Mouse (Mus musculus): ENCODE results near the gene Fat2. TPM values are rescaled to one million over a fixed set of nuclear protein-coding genes. Genes with fewer than 3 reads are reported as not detected.

The Fat2 gene
- polyA plus RNA-seq, 1 experiment from 2014 or later = not detected

DNA sequence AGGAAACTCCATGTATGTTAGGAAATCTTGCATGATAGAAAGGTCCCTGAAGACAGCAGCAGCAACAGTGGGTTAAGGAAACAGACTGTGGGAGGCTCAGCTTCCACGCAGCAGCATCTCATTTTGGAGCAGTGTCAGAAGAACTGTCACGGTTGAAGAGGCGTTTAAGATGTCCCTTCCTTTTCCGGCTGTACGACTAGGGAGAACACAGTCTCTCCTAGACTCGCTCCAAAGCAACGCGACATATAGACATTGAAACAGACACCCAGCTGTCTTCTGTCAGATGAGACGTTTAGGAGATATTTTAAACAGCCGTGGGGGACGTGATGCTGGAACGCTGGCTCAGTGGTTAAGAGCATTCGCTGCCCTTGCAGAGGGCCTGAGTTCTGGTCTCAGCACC lies 119.5 kb downstream of the Fat2 start:
- H3K27ac ChIP-seq (ENCODE audit: low read length) = peak overlapping the region; percentile 28; the same call in 1 of the 2 replicates
- 79% methylated on average over 13 of the region's 13 CpGs for WGBS (ENCODE audit: insufficient replicate concordance)
- H3K9ac ChIP-seq (ENCODE audit: low read depth, low read length) = no peak overlapping the region
- no peak for ATAC-seq (ENCODE audit: low read depth)
- H3K36me3 ChIP-seq (ENCODE audit: control insufficient read depth, insufficient read depth) = no peaks in the 10 kb centered on the region
- H3K4me1 ChIP-seq (ENCODE audit: control insufficient read depth, low read depth, low read length) = peaks cover 10% of the 10 kb centered on the region
- H3K4me3 ChIP-seq (ENCODE audit: low read depth, low read length) = no peak overlapping the region
- no peaks in the 10 kb centered on the region for H3K9me3 ChIP-seq (replicated peaks; ENCODE audit: control insufficient read depth, low read length)
- no peak overlapping the region for H3K4me2 ChIP-seq (ENCODE audit: low read depth, low read length)
- no peaks in the 10 kb centered on the region for H3K27me3 ChIP-seq (ENCODE audit: control insufficient read depth, insufficient read depth, low read depth, low read length)

- WGBS (ENCODE audit: insufficient replicate concordance) = 64% methylated on average over 3 of the region's 4 CpGs
- Histone ChIP-seq H3K4me2 (ENCODE audit: low read depth, low read length) (no peak overlapping the region), H3K9me3 (replicated peaks; ENCODE audit: control insufficient read depth, low read length) (no peaks in the 10 kb centered on the region), H3K4me1 (ENCODE audit: control insufficient read depth, low read depth, low read length) (peaks cover 13% of the 10 kb centered on the region), H3K36me3 (ENCODE audit: control insufficient read depth, insufficient read depth) (no peaks in the 10 kb centered on the region), H3K27me3 (ENCODE audit: control insufficient read depth, insufficient read depth, low read depth, low read length) (no peaks in the 10 kb centered on the region), H3K27ac (ENCODE audit: low read length) (no peak overlapping the region), H3K9ac (ENCODE audit: low read depth, low read length) (no peak overlapping the region), H3K4me3 (ENCODE audit: low read depth, low read length) (no peak overlapping the region)
- no peak for ATAC-seq (ENCODE audit: low read depth)
Measured at GRCm38 (mm10) chr11:55216061-55216460, 120.3 kb downstream of the Fat2 start.

DNA sequence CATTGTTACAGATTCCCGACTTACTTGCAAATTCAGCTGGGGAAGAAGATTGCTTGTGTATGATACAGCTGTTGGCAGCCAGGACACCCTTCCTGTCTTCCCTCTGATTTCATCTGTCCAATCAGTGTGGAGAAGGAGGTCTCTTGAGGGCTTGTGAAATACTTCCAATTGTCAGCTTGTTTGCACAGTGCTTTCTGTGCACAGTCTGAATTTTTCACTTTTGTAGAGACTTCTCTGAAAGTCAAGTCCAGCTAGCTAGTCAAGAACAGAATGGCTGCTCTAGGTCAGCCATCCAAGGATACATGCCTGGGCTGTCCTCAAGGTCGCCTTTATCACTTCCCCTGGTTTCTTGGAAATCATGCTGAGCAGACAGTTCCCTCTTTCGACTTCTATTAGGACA lies 121.4 kb downstream of the Fat2 start:
- no peaks in the 10 kb centered on the region for H3K9me3 ChIP-seq (replicated peaks; ENCODE audit: control insufficient read depth, low read length)
- no peaks in the 10 kb centered on the region for H3K36me3 ChIP-seq (ENCODE audit: control insufficient read depth, insufficient read depth)
- WGBS (ENCODE audit: insufficient replicate concordance) = 43% methylated on average over 3 of the region's 3 CpGs
- no peak overlapping the region for H3K4me2 ChIP-seq (ENCODE audit: low read depth, low read length)
- no peaks in the 10 kb centered on the region for H3K27me3 ChIP-seq (ENCODE audit: control insufficient read depth, insufficient read depth, low read depth, low read length)
- no peak for ATAC-seq (ENCODE audit: low read depth)
- no peak overlapping the region for H3K9ac ChIP-seq (ENCODE audit: low read depth, low read length)
- no peak overlapping the region for H3K4me3 ChIP-seq (ENCODE audit: low read depth, low read length)
- H3K4me1 ChIP-seq (ENCODE audit: control insufficient read depth, low read depth, low read length) = peaks cover 13% of the 10 kb centered on the region
- peak overlapping the region; percentile 29; the same call in 1 of the 2 replicates for H3K27ac ChIP-seq (ENCODE audit: low read length)

DNA sequence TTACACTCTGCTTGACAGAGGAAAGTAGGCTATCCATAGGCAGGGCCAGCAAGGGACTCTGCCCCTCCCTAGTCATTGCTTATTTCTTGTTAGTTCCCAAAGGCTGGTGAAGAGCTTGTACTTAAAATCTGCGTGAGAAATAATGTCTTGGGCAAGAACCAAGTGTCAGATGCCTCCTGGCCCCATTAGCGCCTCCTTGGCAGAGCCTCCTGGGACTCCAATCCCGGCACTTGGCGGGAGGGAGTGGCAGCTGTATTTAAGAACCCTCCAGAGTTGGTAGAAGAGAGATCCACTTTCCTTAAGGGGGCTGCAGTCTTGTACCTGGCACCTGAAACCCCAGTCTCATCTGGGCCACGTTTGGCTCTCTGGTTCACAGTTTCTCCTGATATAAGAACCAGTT lies 122.2 kb downstream of the Fat2 start:
- Histone ChIP-seq H3K36me3 (ENCODE audit: control insufficient read depth, insufficient read depth) (no peaks in the 10 kb centered on the region), H3K27ac (ENCODE audit: low read length) (no peak overlapping the region), H3K9me3 (replicated peaks; ENCODE audit: control insufficient read depth, low read length) (no peaks in the 10 kb centered on the region), H3K4me3 (ENCODE audit: low read depth, low read length) (no peak overlapping the region), H3K27me3 (ENCODE audit: control insufficient read depth, insufficient read depth, low read depth, low read length) (no peaks in the 10 kb centered on the region), H3K9ac (ENCODE audit: low read depth, low read length) (no peak overlapping the region), H3K4me1 (ENCODE audit: control insufficient read depth, low read depth, low read length) (peaks cover 13% of the 10 kb centered on the region), H3K4me2 (ENCODE audit: low read depth, low read length) (no peak overlapping the region)
- no peak for ATAC-seq (ENCODE audit: low read depth)
- WGBS (ENCODE audit: insufficient replicate concordance) = 76% methylated on average over 5 of the region's 5 CpGs

DNA sequence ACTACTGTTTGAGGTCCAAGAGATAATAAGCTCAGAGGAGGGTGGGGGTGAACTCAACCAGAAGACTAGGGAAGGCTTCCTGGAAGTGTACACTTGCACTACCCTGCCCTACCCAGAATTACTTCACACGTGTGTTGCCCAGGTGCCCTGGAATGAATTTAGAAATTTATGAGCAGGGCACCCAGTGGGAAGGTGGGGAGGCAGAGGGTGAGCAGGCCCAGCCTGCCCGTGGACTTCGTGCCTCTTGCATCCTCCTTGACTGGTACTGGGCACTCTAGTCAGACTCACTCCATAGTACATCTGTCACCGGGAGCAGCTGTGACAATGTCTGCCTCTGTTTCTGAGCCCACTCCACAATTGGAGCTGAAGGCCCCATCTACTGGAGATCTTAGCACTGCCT lies 122.8 kb downstream of the Fat2 start:
- Histone ChIP-seq H3K36me3 (ENCODE audit: control insufficient read depth, insufficient read depth) (no peaks in the 10 kb centered on the region), H3K4me3 (ENCODE audit: low read depth, low read length) (no peak overlapping the region), H3K9me3 (replicated peaks; ENCODE audit: control insufficient read depth, low read length) (no peaks in the 10 kb centered on the region), H3K27me3 (ENCODE audit: control insufficient read depth, insufficient read depth, low read depth, low read length) (no peaks in the 10 kb centered on the region), H3K4me1 (ENCODE audit: control insufficient read depth, low read depth, low read length) (peaks cover 13% of the 10 kb centered on the region), H3K9ac (ENCODE audit: low read depth, low read length) (no peak overlapping the region), H3K27ac (ENCODE audit: low read length) (no peak overlapping the region), H3K4me2 (ENCODE audit: low read depth, low read length) (no peak overlapping the region)
- no peak for ATAC-seq (ENCODE audit: low read depth)
- WGBS (ENCODE audit: insufficient replicate concordance) = 56% methylated on average over 4 of the region's 4 CpGs

DNA sequence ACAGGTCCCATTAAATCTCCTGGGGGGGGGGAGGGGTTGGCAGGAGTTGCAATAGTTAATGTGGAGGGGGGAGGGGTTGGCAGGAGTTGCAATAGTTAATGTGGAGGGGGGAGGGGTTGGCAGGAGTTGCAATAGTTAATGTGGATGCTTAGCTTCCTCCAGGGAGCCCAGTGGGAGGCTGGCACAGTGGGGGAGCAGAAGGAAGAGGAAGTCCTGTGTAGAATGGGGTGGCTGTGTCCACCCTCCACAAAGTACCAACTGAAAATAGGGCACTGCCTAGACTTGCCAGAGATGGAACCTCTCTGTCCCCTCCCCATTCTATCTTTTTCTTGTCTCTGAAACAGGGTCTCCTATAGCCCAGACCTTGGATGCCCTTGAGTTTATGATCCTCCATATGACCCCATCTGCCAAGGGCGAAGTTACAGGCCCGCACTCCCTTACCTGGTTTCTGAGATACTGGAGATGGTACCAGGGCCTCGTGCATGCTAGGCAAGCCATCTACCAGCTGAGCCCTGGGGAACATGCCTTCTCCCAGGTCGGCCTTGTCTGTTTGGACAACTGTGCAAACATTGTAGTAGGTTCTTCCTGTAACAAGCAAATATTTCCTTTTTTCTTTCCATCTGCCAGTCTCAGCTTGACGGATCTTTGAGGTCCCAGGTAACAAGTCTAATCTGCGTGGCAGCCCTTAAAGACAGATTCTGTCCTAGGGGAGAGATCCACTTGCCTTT lies 126.6 kb downstream of the Fat2 start:
- peaks cover 17% of the 10 kb centered on the region for H3K4me1 ChIP-seq (ENCODE audit: control insufficient read depth, low read depth, low read length)
- H3K9ac ChIP-seq (ENCODE audit: low read depth, low read length) = no peak overlapping the region
- H3K36me3 ChIP-seq (ENCODE audit: control insufficient read depth, insufficient read depth) = no peaks in the 10 kb centered on the region
- H3K4me3 ChIP-seq (ENCODE audit: low read depth, low read length) = no peak overlapping the region
- H3K27me3 ChIP-seq (ENCODE audit: control insufficient read depth, insufficient read depth, low read depth, low read length) = no peaks in the 10 kb centered on the region
- H3K9me3 ChIP-seq (replicated peaks; ENCODE audit: control insufficient read depth, low read length) = no peaks in the 10 kb centered on the region
- H3K27ac ChIP-seq (ENCODE audit: low read length) = peak overlapping the region; percentile 75
- peak overlapping the region; percentile 22; the same call in 1 of the 2 replicates for H3K4me2 ChIP-seq (ENCODE audit: low read depth, low read length)
- peak; percentile 40 for ATAC-seq (ENCODE audit: low read depth)
- 57% methylated on average over 6 of the region's 6 CpGs for WGBS (ENCODE audit: insufficient replicate concordance)

DNA sequence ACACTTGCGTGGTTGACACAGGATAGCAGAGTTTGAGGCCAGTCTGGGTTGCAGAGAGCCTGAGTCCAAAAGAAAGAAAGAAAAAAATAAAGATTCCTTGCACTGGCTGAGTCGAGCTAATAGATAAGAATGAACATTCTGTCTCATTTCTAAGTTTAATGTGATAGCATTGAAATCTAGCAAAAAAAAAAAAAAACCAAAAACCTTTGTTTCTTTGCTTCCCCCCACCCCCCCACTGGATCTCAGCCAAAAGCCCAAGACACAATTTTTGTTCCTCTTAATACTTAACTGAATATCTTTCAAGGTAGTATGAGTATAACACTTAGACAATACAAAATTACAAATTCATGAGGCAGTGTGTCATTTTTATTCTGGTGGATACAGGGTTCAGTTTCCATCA lies 127.3 kb downstream of the Fat2 start:
- Histone ChIP-seq H3K4me2 (ENCODE audit: low read depth, low read length) (peak overlapping the region; percentile 40), H3K9ac (ENCODE audit: low read depth, low read length) (no peak overlapping the region), H3K27me3 (ENCODE audit: control insufficient read depth, insufficient read depth, low read depth, low read length) (no peaks in the 10 kb centered on the region), H3K9me3 (replicated peaks; ENCODE audit: control insufficient read depth, low read length) (no peaks in the 10 kb centered on the region), H3K36me3 (ENCODE audit: control insufficient read depth, insufficient read depth) (no peaks in the 10 kb centered on the region), H3K27ac (ENCODE audit: low read length) (peak overlapping the region; percentile 83), H3K4me1 (ENCODE audit: control insufficient read depth, low read depth, low read length) (peaks cover 14% of the 10 kb centered on the region), H3K4me3 (ENCODE audit: low read depth, low read length) (no peak overlapping the region)
- ATAC-seq (ENCODE audit: low read depth) = no peak
- WGBS (ENCODE audit: insufficient replicate concordance) = 27% methylated on average over 2 of the region's 2 CpGs

DNA sequence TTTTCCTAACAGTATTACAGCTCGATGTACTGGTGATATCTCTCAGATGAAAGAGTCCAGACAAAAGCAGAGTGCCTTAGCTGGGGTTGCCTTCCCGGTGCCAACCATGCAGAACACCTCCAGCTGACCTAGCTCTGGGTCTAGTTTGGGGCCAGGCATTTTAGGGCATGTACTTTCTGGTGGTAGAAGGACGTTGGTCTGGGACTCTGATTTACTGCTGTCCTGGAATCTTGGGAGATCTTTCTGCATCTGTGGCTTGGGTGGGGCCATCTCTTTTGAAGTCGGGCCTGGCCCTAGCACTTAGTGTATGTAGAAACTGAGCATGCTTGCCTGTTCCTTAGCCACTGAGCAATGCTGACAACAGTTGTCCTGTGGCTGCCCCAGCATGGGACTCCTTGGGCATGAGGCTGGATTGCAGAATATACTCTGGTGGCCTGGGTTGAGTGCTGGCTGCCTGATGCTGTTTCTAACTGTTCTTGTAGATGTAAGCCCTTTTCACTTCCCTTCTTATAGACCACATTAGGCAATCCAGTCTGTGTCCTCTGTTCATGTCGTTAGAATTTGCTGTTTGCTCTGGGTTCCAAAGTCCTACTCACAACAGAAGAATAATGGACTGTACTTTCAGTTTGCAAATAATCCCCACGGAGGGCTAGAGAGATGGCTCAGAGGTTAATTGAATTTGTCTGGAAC lies 128.2 kb downstream of the Fat2 start:
- peak; percentile 53 for ATAC-seq (ENCODE audit: low read depth)
- Histone ChIP-seq H3K36me3 (ENCODE audit: control insufficient read depth, insufficient read depth) (no peaks in the 10 kb centered on the region), H3K27me3 (ENCODE audit: control insufficient read depth, insufficient read depth, low read depth, low read length) (no peaks in the 10 kb centered on the region), H3K27ac (ENCODE audit: low read length) (peak overlapping the region; percentile 83), H3K4me2 (ENCODE audit: low read depth, low read length) (peak overlapping the region; percentile 40), H3K9me3 (replicated peaks; ENCODE audit: control insufficient read depth, low read length) (no peaks in the 10 kb centered on the region), H3K4me3 (ENCODE audit: low read depth, low read length) (no peak overlapping the region; the same call in 1 of the 2 replicates), H3K9ac (ENCODE audit: low read depth, low read length) (0 out of 2 replicates have a peak overlapping the region, but pooled peaks have one; percentile 1), H3K4me1 (ENCODE audit: control insufficient read depth, low read depth, low read length) (peaks cover 14% of the 10 kb centered on the region)
- 30% methylated on average over 6 of the region's 6 CpGs for WGBS (ENCODE audit: insufficient replicate concordance)

DNA sequence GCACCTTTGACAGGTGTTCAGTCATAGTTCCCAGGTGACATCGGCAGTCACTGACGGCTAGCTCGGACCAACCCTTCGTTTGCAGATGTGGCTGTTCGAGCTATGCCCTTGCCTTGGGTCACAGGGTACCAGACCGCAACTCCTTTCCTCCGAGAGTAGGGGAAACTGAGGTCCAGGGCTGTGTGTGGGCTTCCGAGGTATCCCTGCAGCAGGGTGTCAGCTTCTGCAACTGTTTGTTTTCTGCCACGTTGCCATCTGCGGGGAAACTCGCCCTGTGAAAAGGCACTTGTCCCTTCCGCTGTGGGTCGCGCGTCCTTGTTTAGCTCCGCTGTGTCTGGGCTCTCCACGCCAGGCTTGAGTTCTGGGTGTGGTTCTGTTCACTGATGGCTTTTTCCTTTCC lies 131.8 kb downstream of the Fat2 start:
- no peaks in the 10 kb centered on the region for H3K27me3 ChIP-seq (ENCODE audit: control insufficient read depth, insufficient read depth, low read depth, low read length)
- peak overlapping the region; percentile 80 for H3K9ac ChIP-seq (ENCODE audit: low read depth, low read length)
- H3K9me3 ChIP-seq (replicated peaks; ENCODE audit: control insufficient read depth, low read length) = no peaks in the 10 kb centered on the region
- peaks cover 11% of the 10 kb centered on the region for H3K4me1 ChIP-seq (ENCODE audit: control insufficient read depth, low read depth, low read length)
- H3K4me2 ChIP-seq (ENCODE audit: low read depth, low read length) = peak overlapping the region; percentile 92
- no peaks in the 10 kb centered on the region for H3K36me3 ChIP-seq (ENCODE audit: control insufficient read depth, insufficient read depth)
- H3K4me3 ChIP-seq (ENCODE audit: low read depth, low read length) = peak overlapping the region; percentile 88
- 0 out of 2 replicates have a peak overlapping the region, but pooled peaks have one; percentile 19 for H3K27ac ChIP-seq (ENCODE audit: low read length)
- WGBS (ENCODE audit: insufficient replicate concordance) = 2% methylated on average over 17 of the region's 17 CpGs
- ATAC-seq (ENCODE audit: low read depth) = no peak

All from liver, embryonic 16.5 days (tissue).